In the genomic region with DNA sequence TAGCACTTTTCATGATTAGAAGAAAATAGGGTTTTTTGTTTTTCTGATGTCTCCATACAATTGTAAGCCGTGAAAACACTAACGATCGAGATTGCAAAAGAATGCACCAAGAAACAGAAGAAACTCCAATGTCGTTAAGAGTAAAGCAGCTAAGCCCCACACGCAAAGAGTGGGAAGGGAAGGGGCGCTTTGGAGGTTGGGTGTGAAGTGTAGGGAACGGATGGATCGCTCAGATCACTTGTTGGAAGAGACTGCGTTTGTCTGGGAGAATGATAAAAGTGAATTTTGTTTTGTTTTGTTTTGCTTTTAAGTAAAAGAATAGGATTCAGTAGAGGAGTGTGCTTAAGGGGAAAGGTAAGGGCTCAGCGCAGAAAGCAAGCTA, we compare ENCODE assay signal across 8 mouse cellular contexts. TPM values are rescaled to one million over a fixed set of nuclear protein-coding genes. Genes with fewer than 3 reads are reported as not detected.
A peak's percentile ranks its signal among the peaks of the same experiment; 100 is the strongest.
DNase-seq lines count a peak whose midpoint lies in the region; ATAC-seq lines count a peak whose summit lies in the region.

No protein-coding gene starts in this region.

- peak overlapping the region; percentile 96 for H3K4me2 ChIP-seq in neural tube, embryonic 11.5 days (ENCODE audit: low read depth)
- peak overlapping the region; percentile 79 for H3K4me2 ChIP-seq in liver, embryonic 11.5 days

- WGBS in neural tube, embryonic 11.5 days, result 1% methylated on average over 10 of the region's 10 CpGs
- WGBS in liver, embryonic 11.5 days, result 7% methylated on average over 10 of the region's 10 CpGs

- H3K9ac ChIP-seq in neural tube, embryonic 11.5 days (ENCODE audit: low read length), result peak overlapping the region; percentile 80
- H3K9ac ChIP-seq in liver, embryonic 11.5 days (ENCODE audit: low read depth, low read length), result no peak overlapping the region

- no peak for ATAC-seq in neural tube, embryonic 11.5 days (ENCODE audit: insufficient read depth, low FRiP score, low TSS enrichment)
- no peak for ATAC-seq in liver, embryonic 11.5 days (replicated peaks; ENCODE audit: low FRiP score)

- DNase-seq in embryo, embryonic 10 days (ENCODE audit: low spot score), result peak; percentile 35
- DNase-seq in embryo, embryonic 9.5 days (ENCODE audit: extremely low spot score), result no peak
- DNase-seq in neural tube, embryonic 11.5 days (ENCODE audit: low spot score), result peak; percentile 23
- no peak for DNase-seq in neural tube, embryonic 10.5 days (ENCODE audit: extremely low spot score, low spot score)
- no peak for DNase-seq in liver, embryonic 11.5 days (ENCODE audit: low spot score)
- no peak for DNase-seq in thymus, postnatal 25 days
- no peak for DNase-seq in thymus, adult 18-20 months
- DNase-seq in urinary bladder, postnatal 14 days (ENCODE audit: low spot score), result no peak

- no peaks in the 10 kb centered on the region for H3K4me1 ChIP-seq in neural tube, embryonic 11.5 days (ENCODE audit: control insufficient read depth, insufficient read depth, low read length)
- H3K4me1 ChIP-seq in liver, embryonic 11.5 days (replicated peaks; ENCODE audit: control insufficient read depth, insufficient read depth, low read length), result peaks cover 4% of the 10 kb centered on the region; the same call in 1 of the 2 replicates

- 0 out of 2 replicates have a peak, but pooled peaks cover 3% of the 10 kb centered on the region for H3K9me3 ChIP-seq in neural tube, embryonic 11.5 days (ENCODE audit: control insufficient read depth, low read length)
- no peaks in the 10 kb centered on the region for H3K9me3 ChIP-seq in liver, embryonic 11.5 days (ENCODE audit: control insufficient read depth, low read length)

- H3K4me3 ChIP-seq in neural tube, embryonic 11.5 days (ENCODE audit: low read depth, low read length), result peak overlapping the region; percentile 59
- H3K4me3 ChIP-seq in liver, embryonic 11.5 days (ENCODE audit: low read depth, low read length), result peak overlapping the region; percentile 57

- H3K27me3 ChIP-seq in neural tube, embryonic 11.5 days (ENCODE audit: control insufficient read depth, insufficient read depth, low read length), result no peaks in the 10 kb centered on the region
- H3K27me3 ChIP-seq in liver, embryonic 11.5 days (replicated peaks; ENCODE audit: control insufficient read depth, insufficient read depth, low read length), result peaks cover 40% of the 10 kb centered on the region

- H3K36me3 ChIP-seq in neural tube, embryonic 11.5 days (ENCODE audit: control insufficient read depth, insufficient read depth, low read length), result no peaks in the 10 kb centered on the region
- H3K36me3 ChIP-seq in liver, embryonic 11.5 days (ENCODE audit: control insufficient read depth, insufficient read depth, low read length), result no peaks in the 10 kb centered on the region

- H3K27ac ChIP-seq in neural tube, embryonic 11.5 days (ENCODE audit: low read depth, low read length), result no peak overlapping the region
- no peak overlapping the region for H3K27ac ChIP-seq in liver, embryonic 11.5 days (ENCODE audit: low read depth, low read length)

RNA-seq across cellular contexts. Expression of gene Frzb, which starts 1.5 kb away (rescaled TPM):
- 51.0 and 54.6 TPM in 2 replicates for polyA plus RNA-seq in neural tube, embryonic 11.5 days (2014; fragmentation: Nextera tagmentation; extraction: Ambion mirVana)
- 1.8 and 4.1 TPM in 2 replicates for polyA plus RNA-seq in liver, embryonic 11.5 days (2014; fragmentation: Nextera tagmentation; extraction: Ambion mirVana)

Comparison
In these comparisons a context has a peak if more than half of its experiments do, and no peak if none do; other contexts are left out.
1. DNase-seq: peak in embryo, embryonic 10 days (single experiment) and neural tube, embryonic 11.5 days (single experiment); none in embryo, embryonic 9.5 days (single experiment), neural tube, embryonic 10.5 days (single experiment), liver, embryonic 11.5 days (single experiment), thymus, postnatal 25 days (single experiment), thymus, adult 18-20 months (0 of 2) and urinary bladder, postnatal 14 days (single experiment).
2. RNA of gene Frzb, which starts 1.5 kb away (polyA plus RNA-seq): 51.0 to 54.6 TPM in neural tube, embryonic 11.5 days; 1.8 to 4.1 TPM in liver, embryonic 11.5 days; every median in the first group is over 10 times any median in the second.